Mouse (Mus musculus): ENCODE data around the gene Wipi2.

Gene Wipi2

GRCm38 (mm10) chr5:142630224-142630623 lies 2.7 kb downstream of the Wipi2 start:
- peak in 1 of 2 experiments; percentile 6 for DNase-seq (ENCODE audit: low spot score in 2 of 2)

GRCm38 (mm10) chr5:142637823-142638222 lies 10.3 kb downstream of the Wipi2 start:
- no peak for DNase-seq (ENCODE audit: low spot score in 2 of 2)

- no peak for DNase-seq (ENCODE audit: low spot score in 2 of 2)
These were observed 12.6 kb downstream of the Wipi2 start for GRCm38 (mm10) chr5:142640088-142640487.

- peak in 1 of 2 experiments; percentile 9 for DNase-seq (ENCODE audit: low spot score in 2 of 2)
These were observed 14.0 kb downstream of the Wipi2 start for GRCm38 (mm10) chr5:142641331-142642051.

GRCm38 (mm10) chr5:142648162-142648561 lies 20.7 kb downstream of the Wipi2 start:
- DNase-seq (ENCODE audit: low spot score in 2 of 2): no peak

GRCm38 (mm10) chr5:142649460-142650050 lies 22.1 kb downstream of the Wipi2 start:
- DNase-seq (ENCODE audit: low spot score in 2 of 2): no peak

GRCm38 (mm10) chr5:142650390-142650789 lies 22.9 kb downstream of the Wipi2 start:
- no peak for DNase-seq (ENCODE audit: low spot score in 2 of 2)

GRCm38 (mm10) chr5:142650794-142651497 lies 23.4 kb downstream of the Wipi2 start:
- DNase-seq (ENCODE audit: low spot score in 2 of 2): no peak

- DNase-seq (ENCODE audit: low spot score in 2 of 2): no peak
These were observed 24.8 kb downstream of the Wipi2 start for GRCm38 (mm10) chr5:142652266-142652665.

GRCm38 (mm10) chr5:142660656-142661434 lies 33.3 kb downstream of the Wipi2 start:
- DNase-seq (ENCODE audit: low spot score in 2 of 2): no peak

GRCm38 (mm10) chr5:142667921-142668320 lies 40.4 kb downstream of the Wipi2 start:
- no peak for DNase-seq (ENCODE audit: low spot score in 2 of 2)

GRCm38 (mm10) chr5:142668556-142669263 lies 41.2 kb downstream of the Wipi2 start:
- DNase-seq (ENCODE audit: low spot score in 2 of 2): no peak

- DNase-seq (ENCODE audit: low spot score in 2 of 2): no peak
These were observed 42.2 kb downstream of the Wipi2 start for GRCm38 (mm10) chr5:142669726-142670125.

- DNase-seq (ENCODE audit: low spot score in 2 of 2): no peak
These were observed 45.6 kb downstream of the Wipi2 start for GRCm38 (mm10) chr5:142673082-142673481.

GRCm38 (mm10) chr5:142678141-142678571 lies 50.7 kb downstream of the Wipi2 start:
- DNase-seq (ENCODE audit: low spot score in 2 of 2): no peak

- DNase-seq (ENCODE audit: low spot score in 2 of 2): no peak
These were observed 51.6 kb downstream of the Wipi2 start for GRCm38 (mm10) chr5:142679065-142679464.

GRCm38 (mm10) chr5:142681911-142682310 lies 54.4 kb downstream of the Wipi2 start:
- DNase-seq (ENCODE audit: low spot score in 2 of 2): no peak

GRCm38 (mm10) chr5:142682529-142682928 lies 55.0 kb downstream of the Wipi2 start:
- no peak for DNase-seq (ENCODE audit: low spot score in 2 of 2)

GRCm38 (mm10) chr5:142688866-142689265 lies 61.4 kb downstream of the Wipi2 start:
- DNase-seq (ENCODE audit: low spot score in 2 of 2): no peak

GRCm38 (mm10) chr5:142690343-142690742 lies 62.8 kb downstream of the Wipi2 start:
- DNase-seq (ENCODE audit: low spot score in 2 of 2): no peak

GRCm38 (mm10) chr5:142692248-142692647 lies 64.8 kb downstream of the Wipi2 start, which contains the start of gene Slc29a4:
Gene Slc29a4 (plus strand): TSS chr5:142692512.
- DNase-seq (ENCODE audit: low spot score in 2 of 2): no peak

Measured in natural killer cell, adult 2 months (primary cell).